Mouse (Mus musculus) E14TG2a.4 (cell line): ENCODE data around the gene Gm5105.

ENCODE experiments used
- CTCF ChIP-seq: conservative IDR thresholded peaks from 2 replicates; pipeline ENCODE4 v1.5.1; 2014; ENCODE audit warnings: low read length
- NANOG ChIP-seq: IDR thresholded peaks from 2 replicates; pipeline ENCODE4 v1.6.1; 2014; ENCODE audit warnings: borderline replicate concordance, low read length, mixed read lengths
- POU5F1 ChIP-seq: IDR thresholded peaks from 2 replicates; pipeline ENCODE4 v1.6.1; 2014; ENCODE audit warnings: low read length, borderline replicate concordance

DNA sequence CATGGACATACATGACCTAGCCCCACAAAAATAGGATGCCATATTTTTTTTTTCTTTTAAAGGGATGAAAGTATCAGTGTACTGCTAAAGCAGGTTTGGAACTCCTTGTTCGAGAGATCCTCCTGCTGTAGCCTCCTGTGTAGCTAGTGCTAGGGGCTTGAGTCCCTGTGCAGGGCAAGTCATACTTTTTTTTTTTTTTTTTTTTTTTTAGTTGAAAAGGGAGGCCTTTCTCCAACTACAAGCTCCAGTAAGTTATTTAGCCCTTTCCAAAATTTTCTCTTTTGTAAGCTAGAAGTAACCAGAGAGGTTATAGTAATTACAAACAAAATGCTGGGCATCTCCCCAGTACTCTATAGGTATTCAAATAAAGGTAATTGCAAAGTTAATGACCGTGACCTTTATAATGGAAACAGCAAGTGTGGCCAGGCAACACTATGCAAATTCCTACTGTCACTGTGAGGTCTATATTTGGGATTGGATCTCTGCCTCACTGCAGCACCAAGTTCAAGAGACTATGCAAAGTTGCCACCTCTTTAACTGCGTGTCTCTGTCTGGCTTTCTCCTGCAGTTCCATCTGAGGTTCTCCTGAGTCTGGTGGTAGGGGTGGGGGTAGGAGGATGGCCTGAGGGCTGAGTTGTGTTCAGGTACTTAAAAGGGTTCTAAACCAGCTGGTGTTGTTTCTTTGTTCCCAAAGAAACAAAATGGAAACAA is 25.4 kb downstream of the Gm5105 start:
- TF ChIP-seq CTCF (no peak), NANOG (peak; percentile 77), POU5F1 (peak; percentile 56; the same call in 1 of the 2 replicates)
